Mouse (Mus musculus): ENCODE measurements around the gene Stxbp5l.
"Not testable (repeated sequence)": the region's sequence is repeated elsewhere in the genome, so short reads cannot be mapped to it uniquely, and the experiment has no call there.

The Stxbp5l gene

DNA sequence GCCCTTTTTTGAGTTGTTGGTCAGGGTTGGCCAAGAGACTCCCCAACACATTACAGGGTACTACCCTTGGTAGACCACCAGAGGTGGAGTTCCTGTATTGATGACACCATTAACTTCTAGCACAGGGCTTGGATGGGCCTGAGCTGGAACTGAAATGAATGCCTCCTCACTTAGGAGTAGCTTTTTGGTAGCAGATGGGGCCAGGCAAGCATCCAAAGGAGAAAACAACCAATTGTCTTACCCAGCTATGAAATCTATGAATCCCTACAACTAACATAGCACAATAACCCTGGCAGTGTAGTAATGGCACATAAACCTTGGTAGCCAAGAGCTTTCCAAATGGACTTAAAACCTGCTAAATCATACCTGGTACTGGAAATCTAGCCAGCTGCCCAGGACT lies 111.1 kb downstream of the Stxbp5l start:
- DNase-seq: no peak

DNA sequence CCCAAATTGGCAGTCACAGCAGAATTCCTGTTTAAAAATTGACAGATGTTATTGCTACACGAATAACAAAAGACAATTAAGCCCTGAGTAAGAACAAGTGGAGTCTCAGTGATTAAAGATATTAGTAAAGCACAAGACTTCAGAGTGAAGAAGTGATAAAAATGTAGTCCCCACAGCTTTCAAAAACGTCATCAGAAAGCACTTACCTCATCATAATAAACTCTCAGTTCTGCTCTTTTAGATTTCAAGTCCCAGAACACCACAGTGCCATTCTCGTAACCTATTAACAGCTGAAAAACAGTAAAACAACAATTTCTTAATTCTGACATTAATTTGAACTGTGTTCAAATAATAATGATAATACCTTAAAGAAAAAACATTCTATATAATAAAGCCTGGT lies 123.1 kb downstream of the Stxbp5l start:
- DNase-seq: no peak

DNA sequence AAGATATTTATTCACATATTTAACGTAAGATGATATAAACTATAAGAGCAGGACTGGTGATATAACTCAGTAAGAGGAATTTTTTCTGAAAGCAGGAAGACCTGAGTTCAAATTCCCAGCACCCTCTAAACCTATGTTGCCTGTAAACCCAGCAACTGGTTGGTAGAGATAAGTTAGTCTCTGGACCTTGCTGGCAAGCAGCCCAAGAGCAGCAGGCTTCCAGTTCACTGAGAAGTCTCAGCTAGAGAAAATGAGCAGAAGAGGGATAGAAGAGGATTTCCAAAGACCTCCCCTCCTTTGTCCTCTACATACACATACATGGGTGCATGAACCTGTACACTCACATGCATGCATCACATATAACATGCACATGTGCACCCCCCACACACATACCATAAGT lies 165.6 kb downstream of the Stxbp5l start:
- no peak for DNase-seq

DNA sequence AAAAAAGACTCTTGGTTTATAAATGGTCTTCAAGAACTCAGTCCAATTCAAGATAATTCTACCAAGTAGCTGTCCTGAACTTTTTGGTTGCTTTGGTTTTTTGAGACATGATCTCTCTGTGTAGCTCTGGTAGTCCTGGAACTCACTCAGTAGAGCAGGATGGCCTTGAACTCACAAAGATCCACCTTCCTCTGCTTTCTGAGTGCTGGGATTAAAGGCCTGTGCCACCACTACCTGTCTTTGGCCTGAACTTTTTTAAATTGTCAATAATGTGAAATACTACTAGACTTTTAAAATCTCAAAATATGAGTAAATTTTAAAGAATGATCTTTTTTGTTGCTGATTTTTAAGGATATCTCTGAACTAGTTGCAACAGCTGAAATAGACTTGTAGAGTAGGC lies 176.0 kb downstream of the Stxbp5l start:
- DNase-seq: no peak

DNA sequence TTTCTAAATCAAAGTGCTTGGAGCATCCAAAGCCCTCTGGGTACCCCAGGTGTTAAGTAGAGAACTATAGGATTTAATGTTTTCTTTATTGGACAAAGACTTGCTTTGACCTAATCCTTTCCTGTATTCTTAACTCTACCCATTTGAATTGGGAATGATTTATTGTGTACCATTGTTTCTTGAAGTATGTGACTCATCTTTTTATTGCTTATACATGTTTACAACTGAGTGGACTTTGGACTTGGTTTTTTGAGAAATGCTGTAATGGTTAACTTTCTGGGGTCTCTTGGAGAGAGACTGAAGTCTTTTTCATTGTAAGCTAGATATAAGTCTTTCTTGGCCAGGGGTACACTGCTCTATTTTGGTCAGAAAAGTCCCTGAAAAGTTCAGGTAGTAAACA lies 190.6 kb downstream of the Stxbp5l start:
- no peak for DNase-seq

DNA sequence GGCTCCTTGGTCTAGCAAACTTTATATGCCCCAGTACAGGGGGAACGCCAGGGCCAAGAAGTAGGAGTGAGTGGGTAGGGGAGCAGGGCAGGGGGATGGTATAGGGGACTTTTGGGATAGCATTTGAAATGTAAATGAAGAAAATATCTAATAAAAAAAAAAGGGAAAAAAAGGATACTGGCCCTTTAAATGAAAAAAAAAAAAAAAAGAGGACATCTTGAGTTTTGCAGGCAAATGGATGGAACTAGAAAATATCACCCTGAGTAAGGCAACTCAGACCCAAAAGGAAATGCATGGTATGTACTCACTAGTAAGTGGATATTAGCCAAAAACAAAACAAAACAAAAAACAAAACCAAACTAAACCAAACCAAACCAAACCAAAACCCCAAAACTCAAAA lies 259.6 kb downstream of the Stxbp5l start:
- DNase-seq: not testable (repeated sequence)

DNA sequence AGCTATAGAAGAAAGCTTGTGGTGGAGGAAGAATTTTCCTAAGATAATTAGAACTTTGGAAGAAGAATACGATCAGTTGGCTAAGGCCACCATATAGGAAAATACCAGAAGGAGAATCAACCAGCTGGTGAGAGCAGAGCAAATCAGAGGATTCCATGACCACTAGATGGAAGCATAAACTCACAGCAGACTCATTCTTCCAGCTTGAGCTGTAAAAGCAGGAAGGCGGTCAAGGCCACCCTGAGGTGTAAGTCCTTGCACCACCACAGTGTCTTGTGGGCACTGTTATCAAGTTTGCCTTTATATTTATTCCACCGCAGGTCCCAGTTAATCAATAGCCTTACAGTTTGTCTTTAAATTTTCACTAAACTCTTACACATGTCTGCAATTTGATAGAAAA lies 275.5 kb downstream of the Stxbp5l start:
- DNase-seq: no peak

DNA sequence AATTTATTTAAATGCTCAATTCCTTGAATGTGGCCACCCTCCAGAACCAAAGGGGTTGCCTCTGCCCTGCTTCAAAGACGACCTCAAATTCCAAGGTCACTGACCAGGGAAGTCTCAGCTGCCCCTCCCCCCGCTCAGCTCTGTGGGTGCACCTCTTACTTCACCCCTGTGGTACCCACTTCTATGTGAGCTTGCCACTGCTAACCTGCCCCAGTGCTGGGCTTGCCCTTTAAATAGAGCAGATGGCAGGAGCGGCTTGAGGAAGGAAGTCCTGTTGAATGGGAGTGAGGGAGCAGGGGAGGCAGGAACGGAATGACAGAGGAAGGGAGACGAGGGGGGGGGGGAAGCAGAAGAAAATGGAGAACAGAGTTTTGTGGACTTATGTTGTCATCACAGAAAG lies 276.0 kb downstream of the Stxbp5l start:
- DNase-seq: no peak

DNA sequence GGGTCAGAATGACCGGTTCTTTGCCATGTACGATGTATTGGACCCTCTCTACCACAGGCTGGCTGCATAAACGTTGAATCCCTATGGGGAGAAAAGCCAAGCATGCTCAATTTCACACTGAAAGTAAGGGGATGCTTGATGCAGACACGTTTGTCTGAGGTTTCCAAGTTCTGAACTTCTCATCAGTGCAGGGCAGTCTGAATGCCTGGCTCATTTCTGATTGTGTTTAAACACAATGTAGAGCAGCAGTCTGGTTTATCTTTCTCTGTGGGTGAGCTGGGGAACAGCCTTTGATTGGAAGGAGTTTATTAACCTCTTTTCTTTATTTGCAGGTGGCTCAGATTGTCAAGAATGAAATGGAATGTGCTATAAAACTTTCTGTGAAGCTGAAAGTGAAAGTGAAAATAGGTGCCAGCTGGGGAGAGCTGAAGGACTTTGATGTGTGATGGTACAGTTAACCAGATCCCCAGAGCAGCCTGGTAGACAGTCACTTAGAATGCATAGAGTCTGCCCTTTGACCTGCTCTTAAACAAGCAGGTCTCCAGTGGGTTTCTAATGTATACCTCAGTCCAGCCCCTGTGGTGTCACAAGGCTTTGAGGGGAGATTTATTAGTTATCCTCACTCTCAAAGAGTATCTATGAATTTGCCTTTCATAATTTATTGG lies 290.5 kb downstream of the Stxbp5l start:
- DNase-seq: no peak

DNA sequence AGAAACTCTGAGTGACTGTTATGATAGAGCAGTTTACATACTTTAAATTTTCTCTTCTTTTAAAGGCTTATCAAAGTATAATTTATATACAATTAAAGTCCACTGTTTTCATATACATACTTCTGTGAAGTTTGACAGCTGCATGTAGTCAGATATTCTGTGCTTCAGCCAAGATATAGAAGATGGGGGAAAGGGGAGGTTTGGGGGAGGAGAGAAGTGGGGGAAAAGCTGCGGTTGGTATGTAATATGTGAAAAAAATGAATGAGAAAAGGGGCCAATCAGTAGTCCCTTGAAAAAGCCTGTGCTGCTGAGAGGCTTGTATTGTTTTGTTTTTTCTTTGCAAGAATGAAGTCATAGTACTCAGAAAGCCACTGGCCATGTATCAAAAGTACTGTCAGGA lies 295.1 kb downstream of the Stxbp5l start:
- no peak for DNase-seq

DNA sequence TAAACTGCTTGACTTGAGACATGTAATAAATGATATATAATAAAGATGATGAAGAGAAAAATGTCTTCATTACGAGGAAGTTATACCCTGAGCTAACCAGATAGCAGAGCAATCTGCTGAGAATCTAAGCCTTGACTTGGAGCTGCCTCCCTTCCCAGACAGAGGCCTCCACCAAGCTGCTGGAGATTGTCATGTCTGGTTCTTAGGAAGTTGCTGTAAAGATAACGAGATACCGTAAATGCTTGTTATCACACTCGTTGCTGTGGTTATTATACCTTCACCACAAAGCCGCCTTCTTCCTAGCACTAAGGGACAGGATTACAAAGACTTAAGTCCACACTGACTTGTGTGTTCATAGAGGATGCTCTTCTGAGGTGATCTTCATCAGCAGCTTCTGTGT lies 312.4 kb downstream of the Stxbp5l start:
- DNase-seq: no peak
